ENCODE assay signal across 1 mouse cellular context in the genomic region with DNA sequence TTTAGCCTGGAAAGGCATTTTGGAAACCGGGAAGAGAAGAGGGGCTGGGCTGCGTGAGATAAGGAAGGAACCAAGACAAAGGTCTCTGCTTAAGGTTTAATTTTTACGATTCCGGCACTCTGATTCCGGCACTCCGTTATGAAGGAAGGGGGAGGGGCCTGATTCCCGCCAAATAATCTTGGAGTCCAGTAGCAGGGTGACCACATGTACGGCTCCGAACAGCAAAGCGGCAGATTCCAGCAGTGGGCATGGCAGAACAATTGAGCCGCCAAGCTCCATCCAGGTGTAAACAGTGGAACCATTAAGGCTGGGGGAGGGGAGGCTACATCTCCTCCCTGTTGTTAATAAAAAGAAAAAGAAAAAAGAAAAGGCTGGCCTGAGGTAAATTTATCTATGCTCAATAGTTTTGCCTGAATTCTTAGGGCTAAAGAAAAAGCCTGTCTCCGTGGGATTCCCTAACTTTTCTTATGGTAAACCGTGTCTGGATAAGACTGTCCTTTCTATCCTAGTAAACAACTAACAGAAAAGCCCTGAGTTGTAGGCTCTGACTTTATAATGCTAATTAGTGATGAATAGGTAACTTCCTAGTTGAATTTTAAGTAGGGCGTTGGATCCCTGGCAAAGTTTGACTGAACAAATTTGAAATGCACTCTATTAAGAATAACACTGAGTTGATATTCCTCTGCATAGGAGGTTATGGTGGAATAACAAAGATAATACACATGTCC. TPM values are rescaled to one million over a fixed set of nuclear protein-coding genes. Genes with fewer than 3 reads are reported as not detected.
"Had no signal": no experiment of that assay in that cellular context is flagged by ENCODE, and none has a peak within 500 bp of the region (broad histone marks: within the 10 kb centered on the region; RNA-seq: fewer than 3 reads in every experiment).

No protein-coding gene starts in this region.

RNA-seq across cellular contexts. Expression of a gene that starts 57.1 kb away (rescaled TPM):
- polyA plus RNA-seq: liver, adult 2 months had no signal
